Mouse (Mus musculus): ENCODE data around the gene Atg101. TPM values are rescaled to one million over a fixed set of nuclear protein-coding genes. Genes with fewer than 3 reads are reported as not detected.

Atg101 gene
- polyA plus RNA-seq, 1 experiment from 2014 or later = 87.0 TPM

- Histone ChIP-seq H3K27ac (ENCODE audit: low read length) (no peak overlapping the region), H3K27me3 (ENCODE audit: insufficient read depth, low read length) (0 out of 2 replicates have a peak, but pooled peaks cover 3% of the 10 kb centered on the region), H3K9ac (replicated peaks; ENCODE audit: low read length) (no peak overlapping the region), H3K4me1 (ENCODE audit: insufficient read depth, low read length) (peaks cover 28% of the 10 kb centered on the region), H3K4me2 (replicated peaks; ENCODE audit: low read depth, low read length) (no peak overlapping the region), H3K4me3 (ENCODE audit: low read length) (no peak overlapping the region), H3K9me3 (ENCODE audit: low read length) (no peaks in the 10 kb centered on the region), H3K36me3 (ENCODE audit: insufficient read depth, low read length) (no peaks in the 10 kb centered on the region)
- ATAC-seq (ENCODE audit: low FRiP score, low TSS enrichment) = no peak
- 56% methylated on average over 9 of the region's 9 CpGs for WGBS
Measured at GRCm38 (mm10) chr15:101241853-101242252, 42.2 kb upstream of the Atg101 start.

- ATAC-seq (ENCODE audit: low FRiP score, low TSS enrichment) = 0 out of 2 replicates have a peak, but pooled peaks have one; percentile 14
- H3K4me3 ChIP-seq (ENCODE audit: low read length) = no peak overlapping the region
- WGBS = 13% methylated on average over 8 of the region's 8 CpGs
- H3K36me3 ChIP-seq (ENCODE audit: insufficient read depth, low read length) = no peaks in the 10 kb centered on the region
- H3K4me2 ChIP-seq (replicated peaks; ENCODE audit: low read depth, low read length) = no peak overlapping the region
- peak overlapping the region; percentile 52; the same call in 1 of the 2 replicates for H3K27ac ChIP-seq (ENCODE audit: low read length)
- no peaks in the 10 kb centered on the region for H3K9me3 ChIP-seq (ENCODE audit: low read length)
- no peak overlapping the region for H3K9ac ChIP-seq (replicated peaks; ENCODE audit: low read length)
- peaks cover 29% of the 10 kb centered on the region for H3K4me1 ChIP-seq (ENCODE audit: insufficient read depth, low read length)
- 0 out of 2 replicates have a peak, but pooled peaks cover 3% of the 10 kb centered on the region for H3K27me3 ChIP-seq (ENCODE audit: insufficient read depth, low read length)
Measured at GRCm38 (mm10) chr15:101242645-101243044, 41.4 kb upstream of the Atg101 start.

GRCm38 (mm10) chr15:101244012-101244411 is 40.1 kb upstream of the Atg101 start:
- H3K4me1 ChIP-seq (ENCODE audit: insufficient read depth, low read length) = peaks cover 26% of the 10 kb centered on the region
- no peaks in the 10 kb centered on the region for H3K27me3 ChIP-seq (ENCODE audit: insufficient read depth, low read length)
- no peaks in the 10 kb centered on the region for H3K9me3 ChIP-seq (ENCODE audit: low read length)
- no peak for ATAC-seq (ENCODE audit: low FRiP score, low TSS enrichment)
- H3K4me2 ChIP-seq (replicated peaks; ENCODE audit: low read depth, low read length) = no peak overlapping the region
- H3K36me3 ChIP-seq (ENCODE audit: insufficient read depth, low read length) = no peaks in the 10 kb centered on the region
- H3K27ac ChIP-seq (ENCODE audit: low read length) = no peak overlapping the region
- no peak overlapping the region for H3K4me3 ChIP-seq (ENCODE audit: low read length)
- H3K9ac ChIP-seq (replicated peaks; ENCODE audit: low read length) = no peak overlapping the region
- 81% methylated on average over 3 of the region's 3 CpGs for WGBS

GRCm38 (mm10) chr15:101246231-101247154 is 37.6 kb upstream of the Atg101 start:
- Histone ChIP-seq H3K27me3 (ENCODE audit: insufficient read depth, low read length) (no peaks in the 10 kb centered on the region), H3K9ac (replicated peaks; ENCODE audit: low read length) (peak overlapping the region; percentile 66), H3K4me2 (replicated peaks; ENCODE audit: low read depth, low read length) (peak overlapping the region; percentile 59), H3K36me3 (ENCODE audit: insufficient read depth, low read length) (no peaks in the 10 kb centered on the region), H3K27ac (ENCODE audit: low read length) (peak overlapping the region; percentile 81), H3K4me3 (ENCODE audit: low read length) (peak overlapping the region; percentile 45), H3K9me3 (ENCODE audit: low read length) (no peaks in the 10 kb centered on the region), H3K4me1 (ENCODE audit: insufficient read depth, low read length) (peaks cover 16% of the 10 kb centered on the region)
- WGBS = under 1% methylated on average over 55 of the region's 56 CpGs
- ATAC-seq (ENCODE audit: low FRiP score, low TSS enrichment) = peak; percentile 98

GRCm38 (mm10) chr15:101247155-101247498 is 36.9 kb upstream of the Atg101 start:
- H3K4me1 ChIP-seq (ENCODE audit: insufficient read depth, low read length) = peaks cover 11% of the 10 kb centered on the region
- WGBS = 80% methylated on average over 1 of the region's 1 CpGs
- no peak for ATAC-seq (ENCODE audit: low FRiP score, low TSS enrichment)
- H3K27me3 ChIP-seq (ENCODE audit: insufficient read depth, low read length) = no peaks in the 10 kb centered on the region
- H3K9me3 ChIP-seq (ENCODE audit: low read length) = no peaks in the 10 kb centered on the region
- no peaks in the 10 kb centered on the region for H3K36me3 ChIP-seq (ENCODE audit: insufficient read depth, low read length)
- H3K4me2 ChIP-seq (replicated peaks; ENCODE audit: low read depth, low read length) = peak overlapping the region; percentile 59
- no peak overlapping the region for H3K4me3 ChIP-seq (ENCODE audit: low read length)
- peak overlapping the region; percentile 81; the same call in 1 of the 2 replicates for H3K27ac ChIP-seq (ENCODE audit: low read length)
- no peak overlapping the region for H3K9ac ChIP-seq (replicated peaks; ENCODE audit: low read length)

- no peak for ATAC-seq (ENCODE audit: low FRiP score, low TSS enrichment)
- no peak overlapping the region; the same call in 1 of the 2 replicates for H3K27ac ChIP-seq (ENCODE audit: low read length)
- no peak overlapping the region for H3K9ac ChIP-seq (replicated peaks; ENCODE audit: low read length)
- H3K36me3 ChIP-seq (ENCODE audit: insufficient read depth, low read length) = no peaks in the 10 kb centered on the region
- no peaks in the 10 kb centered on the region for H3K9me3 ChIP-seq (ENCODE audit: low read length)
- H3K4me2 ChIP-seq (replicated peaks; ENCODE audit: low read depth, low read length) = no peak overlapping the region
- no peaks in the 10 kb centered on the region for H3K27me3 ChIP-seq (ENCODE audit: insufficient read depth, low read length)
- no peak overlapping the region for H3K4me3 ChIP-seq (ENCODE audit: low read length)
- 72% methylated on average over 5 of the region's 5 CpGs for WGBS
- H3K4me1 ChIP-seq (ENCODE audit: insufficient read depth, low read length) = peaks cover 11% of the 10 kb centered on the region
Measured at GRCm38 (mm10) chr15:101248029-101248710, 35.9 kb upstream of the Atg101 start.

GRCm38 (mm10) chr15:101250220-101250800 is 33.8 kb upstream of the Atg101 start:
- Histone ChIP-seq H3K27me3 (ENCODE audit: insufficient read depth, low read length) (no peaks in the 10 kb centered on the region), H3K9me3 (ENCODE audit: low read length) (no peaks in the 10 kb centered on the region), H3K36me3 (ENCODE audit: insufficient read depth, low read length) (no peaks in the 10 kb centered on the region), H3K27ac (ENCODE audit: low read length) (no peak overlapping the region), H3K4me1 (ENCODE audit: insufficient read depth, low read length) (peaks cover 15% of the 10 kb centered on the region), H3K4me2 (replicated peaks; ENCODE audit: low read depth, low read length) (no peak overlapping the region), H3K9ac (replicated peaks; ENCODE audit: low read length) (no peak overlapping the region), H3K4me3 (ENCODE audit: low read length) (no peak overlapping the region)
- no peak for ATAC-seq (ENCODE audit: low FRiP score, low TSS enrichment)
- 74% methylated on average over 9 of the region's 9 CpGs for WGBS

- ATAC-seq (ENCODE audit: low FRiP score, low TSS enrichment) = no peak
- Histone ChIP-seq H3K9ac (replicated peaks; ENCODE audit: low read length) (no peak overlapping the region), H3K27ac (ENCODE audit: low read length) (no peak overlapping the region), H3K4me2 (replicated peaks; ENCODE audit: low read depth, low read length) (no peak overlapping the region), H3K27me3 (ENCODE audit: insufficient read depth, low read length) (no peaks in the 10 kb centered on the region), H3K9me3 (ENCODE audit: low read length) (no peaks in the 10 kb centered on the region), H3K4me1 (ENCODE audit: insufficient read depth, low read length) (peaks cover 7% of the 10 kb centered on the region), H3K4me3 (ENCODE audit: low read length) (no peak overlapping the region), H3K36me3 (ENCODE audit: insufficient read depth, low read length) (no peaks in the 10 kb centered on the region)
- WGBS = 93% methylated on average over 5 of the region's 5 CpGs
Measured at GRCm38 (mm10) chr15:101251930-101252329, 32.1 kb upstream of the Atg101 start.

- 81% methylated on average over 6 of the region's 6 CpGs for WGBS
- H3K36me3 ChIP-seq (ENCODE audit: insufficient read depth, low read length) = no peaks in the 10 kb centered on the region
- no peak for ATAC-seq (ENCODE audit: low FRiP score, low TSS enrichment)
- H3K4me3 ChIP-seq (ENCODE audit: low read length) = no peak overlapping the region
- peaks cover 7% of the 10 kb centered on the region for H3K4me1 ChIP-seq (ENCODE audit: insufficient read depth, low read length)
- no peaks in the 10 kb centered on the region for H3K27me3 ChIP-seq (ENCODE audit: insufficient read depth, low read length)
- no peaks in the 10 kb centered on the region for H3K9me3 ChIP-seq (ENCODE audit: low read length)
- H3K9ac ChIP-seq (replicated peaks; ENCODE audit: low read length) = no peak overlapping the region
- H3K27ac ChIP-seq (ENCODE audit: low read length) = no peak overlapping the region
- no peak overlapping the region for H3K4me2 ChIP-seq (replicated peaks; ENCODE audit: low read depth, low read length)
Measured at GRCm38 (mm10) chr15:101252614-101253013, 31.5 kb upstream of the Atg101 start.
